Comparison of ENCODE assay signal across 7 mouse cellular contexts in genomic region chr7:143388783-143389695, GRCm38 (mm10).
A peak's percentile ranks its signal among the peaks of the same experiment; 100 is the strongest.
DNase-seq lines count a peak whose midpoint lies in the region; ATAC-seq and TF ChIP-seq lines count a peak whose summit lies in the region.

No protein-coding gene starts in this region.

- H3K4me3 ChIP-seq in embryonic facial prominence, embryonic 11.5 days (ENCODE audit: low read depth, low read length): no peak overlapping the region
- no peak overlapping the region for H3K4me3 ChIP-seq in hindbrain, embryonic 14.5 days (replicated peaks; ENCODE audit: low read length)
- H3K4me3 ChIP-seq in limb, embryonic 15.5 days: no peak overlapping the region
- no peak overlapping the region for H3K4me3 ChIP-seq in midbrain, postnatal 0 days (ENCODE audit: low read depth, low read length)

- H3K27me3 ChIP-seq in embryonic facial prominence, embryonic 11.5 days (ENCODE audit: control insufficient read depth, insufficient read depth, low read length): no peaks in the 10 kb centered on the region
- no peaks in the 10 kb centered on the region for H3K27me3 ChIP-seq in hindbrain, embryonic 14.5 days (ENCODE audit: control insufficient read depth, insufficient read depth, low read length)
- H3K27me3 ChIP-seq in limb, embryonic 15.5 days: no peaks in the 10 kb centered on the region
- no peaks in the 10 kb centered on the region for H3K27me3 ChIP-seq in midbrain, postnatal 0 days (ENCODE audit: insufficient read depth, low read length)

- H3K4me1 ChIP-seq in embryonic facial prominence, embryonic 11.5 days (ENCODE audit: control insufficient read depth, insufficient read depth, low read length): peaks cover 4% of the 10 kb centered on the region; the same call in 1 of the 2 replicates
- H3K4me1 ChIP-seq in hindbrain, embryonic 14.5 days (replicated peaks; ENCODE audit: control insufficient read depth, insufficient read depth, low read length): peaks cover 24% of the 10 kb centered on the region
- H3K4me1 ChIP-seq in limb, embryonic 15.5 days: peaks cover 27% of the 10 kb centered on the region
- peaks cover 6% of the 10 kb centered on the region; the same call in 1 of the 2 replicates for H3K4me1 ChIP-seq in midbrain, postnatal 0 days (ENCODE audit: insufficient read depth, low read length)

- WGBS in embryonic facial prominence, embryonic 11.5 days: 53% methylated on average over 27 of the region's 27 CpGs
- WGBS in hindbrain, embryonic 14.5 days: 29% methylated on average over 27 of the region's 27 CpGs
- 15% methylated on average over 27 of the region's 27 CpGs for WGBS in limb, embryonic 15.5 days
- WGBS in midbrain, postnatal 0 days: 36% methylated on average over 27 of the region's 27 CpGs

- peak overlapping the region; percentile 37; the same call in 1 of the 2 replicates for H3K9ac ChIP-seq in embryonic facial prominence, embryonic 11.5 days (replicated peaks; ENCODE audit: low read length)
- 0 out of 2 replicates have a peak overlapping the region, but pooled peaks have one; percentile 26 for H3K9ac ChIP-seq in hindbrain, embryonic 14.5 days
- H3K9ac ChIP-seq in limb, embryonic 15.5 days: no peak overlapping the region
- 0 out of 2 replicates have a peak overlapping the region, but pooled peaks have one; percentile 19 for H3K9ac ChIP-seq in midbrain, postnatal 0 days (replicated peaks; ENCODE audit: low read length, poor library complexity, severe bottlenecking)

- no peaks in the 10 kb centered on the region for H3K36me3 ChIP-seq in embryonic facial prominence, embryonic 11.5 days (replicated peaks; ENCODE audit: control insufficient read depth, insufficient read depth, low read depth, low read length)
- no peaks in the 10 kb centered on the region for H3K36me3 ChIP-seq in hindbrain, embryonic 14.5 days (replicated peaks; ENCODE audit: control insufficient read depth, insufficient read depth)
- no peaks in the 10 kb centered on the region for H3K36me3 ChIP-seq in limb, embryonic 15.5 days
- no peaks in the 10 kb centered on the region for H3K36me3 ChIP-seq in midbrain, postnatal 0 days (ENCODE audit: insufficient read depth, low read length)

- peak; percentile 20 for DNase-seq in embryonic facial prominence, embryonic 11.5 days (ENCODE audit: low spot score)
- DNase-seq in gastrocnemius, postnatal 14 days: peak; percentile 84
- DNase-seq in hindbrain, embryonic 14.5 days (ENCODE audit: low spot score): peak; percentile 54
- peak; percentile 51 for DNase-seq in midbrain, postnatal 0 days (ENCODE audit: low spot score)
- DNase-seq in thymus, postnatal 4 days: no peak
- no peak for DNase-seq in right cerebral cortex, postnatal 25 days

- no peaks in the 10 kb centered on the region for H3K9me3 ChIP-seq in embryonic facial prominence, embryonic 11.5 days (replicated peaks; ENCODE audit: control insufficient read depth, low read length)
- H3K9me3 ChIP-seq in hindbrain, embryonic 14.5 days (ENCODE audit: control insufficient read depth, low read length): peaks cover 7% of the 10 kb centered on the region; the same call in 1 of the 2 replicates
- H3K9me3 ChIP-seq in limb, embryonic 15.5 days: no peaks in the 10 kb centered on the region
- H3K9me3 ChIP-seq in midbrain, postnatal 0 days (ENCODE audit: low read length): no peaks in the 10 kb centered on the region

- H3K4me2 ChIP-seq in embryonic facial prominence, embryonic 11.5 days (ENCODE audit: low read depth, low read length): no peak overlapping the region
- peak overlapping the region; percentile 26; the same call in 1 of the 2 replicates for H3K4me2 ChIP-seq in hindbrain, embryonic 14.5 days (replicated peaks)
- H3K4me2 ChIP-seq in limb, embryonic 15.5 days: peak overlapping the region; percentile 21; the same call in 1 of the 2 replicates
- no peak overlapping the region for H3K4me2 ChIP-seq in midbrain, postnatal 0 days (ENCODE audit: low read depth, low read length, poor library complexity, severe bottlenecking)

- intact Hi-C loops in gastrocnemius, postnatal 14 days (cut with DNase I; ENCODE audit: low total_unique reads): no loop called here

- TF ChIP-seq CTCF in midbrain, postnatal 0 days (IDR thresholded peaks at IDR 0.05): no peak

- ATAC-seq in embryonic facial prominence, embryonic 11.5 days (replicated peaks; ENCODE audit: insufficient number of reproducible peaks, low FRiP score, low TSS enrichment, low read depth): peak; percentile 81
- ATAC-seq in hindbrain, embryonic 14.5 days (ENCODE audit: low FRiP score): peak; percentile 68
- ATAC-seq in limb, embryonic 15.5 days (ENCODE audit: insufficient number of reproducible peaks, low FRiP score, low TSS enrichment, low read depth): peak; percentile 66
- peak; percentile 38; the same call in 1 of the 2 replicates for ATAC-seq in midbrain, postnatal 0 days (ENCODE audit: low FRiP score)

- H3K27ac ChIP-seq in embryonic facial prominence, embryonic 11.5 days (replicated peaks; ENCODE audit: low read depth, low read length): peak overlapping the region; percentile 41; the same call in 1 of the 2 replicates
- peak overlapping the region; percentile 48 for H3K27ac ChIP-seq in hindbrain, embryonic 14.5 days
- H3K27ac ChIP-seq in limb, embryonic 15.5 days: peak overlapping the region; percentile 81
- H3K27ac ChIP-seq in midbrain, postnatal 0 days (ENCODE audit: low read depth, low read length): no peak overlapping the region

Comparison
In these comparisons a context has a peak if more than half of its experiments do, and no peak if none do; other contexts are left out.
1. DNase-seq: peak in embryonic facial prominence, embryonic 11.5 days (single experiment), gastrocnemius, postnatal 14 days (single experiment), hindbrain, embryonic 14.5 days (single experiment) and midbrain, postnatal 0 days (single experiment); none in thymus, postnatal 4 days (single experiment) and right cerebral cortex, postnatal 25 days (single experiment).
2. H3K4me2 ChIP-seq: peak in hindbrain, embryonic 14.5 days (single experiment) and limb, embryonic 15.5 days (single experiment); none in embryonic facial prominence, embryonic 11.5 days (single experiment) and midbrain, postnatal 0 days (single experiment).
3. Peak in every context shown above with its lines, with median percentiles within 50 percentile points of each other: ATAC-seq.